Mouse (Mus musculus) limb, embryonic 10.5 days (tissue): Measurements from ENCODE around the gene Olfm2. TPM values are rescaled to one million over a fixed set of nuclear protein-coding genes. Genes with fewer than 3 reads are reported as not detected.

Source experiments
- DNase-seq: peaks from one replicate; pipeline ENCODE4 v3.0.0-alpha.2; 2017; ENCODE audit warnings: low spot score
- H3K27ac ChIP-seq: fragments of 300-500 bp; sonication (generic); 2 replicates; pipeline ENCODE4 v1.5.1; 2016; ENCODE audit warnings: mild to moderate bottlenecking
- H3K27me3 ChIP-seq: fragments of 300-500 bp; sonication (generic); 2 replicates; pipeline ENCODE4 v1.6.1; 2016; ENCODE audit warnings: low read depth, mild to moderate bottlenecking; ENCODE audit not compliant: poor library complexity, severe bottlenecking
- H3K36me3 ChIP-seq: fragments of 300-500 bp; sonication (generic); 2 replicates; pipeline ENCODE4 v1.6.1; 2016; ENCODE audit warnings: mild to moderate bottlenecking, moderate library complexity
- H3K4me1 ChIP-seq: fragments of 300-500 bp; sonication (generic); 2 replicates; pipeline ENCODE4 v1.6.1; 2016
- H3K4me3 ChIP-seq: fragments of 300-500 bp; sonication (generic); 2 replicates; pipeline ENCODE4 v1.5.1; 2016; ENCODE audit warnings: mild to moderate bottlenecking, moderate library complexity
- H3K9me3 ChIP-seq: fragments of 300-500 bp; sonication (generic); replicated peaks from 2 replicates; pipeline ENCODE4 v1.6.1; 2016; ENCODE audit warnings: mild to moderate bottlenecking
- WGBS: fragments of 180-500 bp; shearing (Covaris S2); methylation state at CpG from one replicate; pipeline ENCODE4 v1.1.7; 2016; 5-methylcytosine and 5-hydroxymethylcytosine counted together
- polyA plus RNA-seq: library from polyadenylated mRNA; unstranded; fragments of >200 nt; fragmentation: Nextera tagmentation; extraction: Ambion mirVana; gene quantifications from 2 replicates; pipeline ENCODE4 v1.2.1, GENCODE M21; 2016

The Olfm2 gene
- polyA plus RNA-seq, 1 experiment from 2014 or later: 3.2 TPM

GRCm38 (mm10) chr9:20738251-20738999 is 7.7 kb downstream of the Olfm2 start:
- no peaks in the 10 kb centered on the region for H3K9me3 ChIP-seq
- no peaks in the 10 kb centered on the region for H3K36me3 ChIP-seq
- peaks cover 10% of the 10 kb centered on the region for H3K4me1 ChIP-seq
- DNase-seq: no peak
- H3K27ac ChIP-seq: no peak overlapping the region
- peaks cover 35% of the 10 kb centered on the region for H3K27me3 ChIP-seq
- H3K4me3 ChIP-seq: no peak overlapping the region
- WGBS: 49% methylated on average over 8 of the region's 8 CpGs

GRCm38 (mm10) chr9:20737227-20737626 is 8.9 kb downstream of the Olfm2 start:
- 93% methylated on average over 2 of the region's 2 CpGs for WGBS
- DNase-seq: no peak
- H3K27ac ChIP-seq: no peak overlapping the region
- peaks cover 26% of the 10 kb centered on the region for H3K27me3 ChIP-seq
- no peaks in the 10 kb centered on the region for H3K9me3 ChIP-seq
- H3K4me1 ChIP-seq: peaks cover 10% of the 10 kb centered on the region
- no peaks in the 10 kb centered on the region for H3K36me3 ChIP-seq
- H3K4me3 ChIP-seq: no peak overlapping the region

GRCm38 (mm10) chr9:20734692-20735091 is 11.5 kb downstream of the Olfm2 start:
- Histone ChIP-seq H3K4me3 (no peak overlapping the region), H3K27ac (no peak overlapping the region), H3K4me1 (peaks cover 6% of the 10 kb centered on the region), H3K36me3 (no peaks in the 10 kb centered on the region), H3K9me3 (no peaks in the 10 kb centered on the region), H3K27me3 (peaks cover 19% of the 10 kb centered on the region)
- WGBS: 79% methylated on average over 3 of the region's 3 CpGs
- no peak for DNase-seq

DNA sequence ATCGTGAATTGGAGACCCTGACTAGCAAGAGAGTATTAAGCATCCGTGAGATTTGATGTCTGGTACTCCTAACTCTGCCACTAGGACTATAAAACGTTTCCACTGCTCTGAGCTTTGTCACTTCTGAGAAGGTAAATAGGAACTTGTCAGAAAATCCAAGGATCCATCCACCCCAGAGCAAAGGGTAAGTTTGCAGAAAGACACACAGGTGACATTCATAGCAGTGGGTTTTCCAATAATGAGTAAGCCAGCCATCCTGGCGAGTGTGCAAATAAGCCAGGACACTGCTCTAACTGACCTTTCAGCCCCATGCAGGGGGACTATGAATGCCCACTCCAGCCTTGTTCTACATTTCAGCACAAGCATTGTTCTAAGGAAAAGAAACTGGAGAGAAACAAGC is 14.4 kb downstream of the Olfm2 start:
- H3K4me1 ChIP-seq: peaks cover 17% of the 10 kb centered on the region
- H3K27ac ChIP-seq: no peak overlapping the region
- WGBS: 73% methylated on average over 4 of the region's 4 CpGs
- no peak for DNase-seq
- no peaks in the 10 kb centered on the region for H3K9me3 ChIP-seq
- H3K36me3 ChIP-seq: no peaks in the 10 kb centered on the region
- no peak overlapping the region for H3K4me3 ChIP-seq
- peaks cover 39% of the 10 kb centered on the region for H3K27me3 ChIP-seq

GRCm38 (mm10) chr9:20729451-20729850 is 16.7 kb downstream of the Olfm2 start:
- Histone ChIP-seq H3K4me1 (peaks cover 19% of the 10 kb centered on the region), H3K27ac (no peak overlapping the region), H3K27me3 (peaks cover 62% of the 10 kb centered on the region), H3K9me3 (no peaks in the 10 kb centered on the region), H3K36me3 (no peaks in the 10 kb centered on the region), H3K4me3 (no peak overlapping the region)
- no peak for DNase-seq
- WGBS: 71% methylated on average over 6 of the region's 6 CpGs

- DNase-seq: peak; percentile 73
- no peak overlapping the region for H3K27ac ChIP-seq
- under 1% methylated on average over 46 of the region's 46 CpGs for whole genome bisulfite sequencing
These were observed 18.5 kb downstream of the Olfm2 start for GRCm38 (mm10) chr9:20727601-20728113.

DNA sequence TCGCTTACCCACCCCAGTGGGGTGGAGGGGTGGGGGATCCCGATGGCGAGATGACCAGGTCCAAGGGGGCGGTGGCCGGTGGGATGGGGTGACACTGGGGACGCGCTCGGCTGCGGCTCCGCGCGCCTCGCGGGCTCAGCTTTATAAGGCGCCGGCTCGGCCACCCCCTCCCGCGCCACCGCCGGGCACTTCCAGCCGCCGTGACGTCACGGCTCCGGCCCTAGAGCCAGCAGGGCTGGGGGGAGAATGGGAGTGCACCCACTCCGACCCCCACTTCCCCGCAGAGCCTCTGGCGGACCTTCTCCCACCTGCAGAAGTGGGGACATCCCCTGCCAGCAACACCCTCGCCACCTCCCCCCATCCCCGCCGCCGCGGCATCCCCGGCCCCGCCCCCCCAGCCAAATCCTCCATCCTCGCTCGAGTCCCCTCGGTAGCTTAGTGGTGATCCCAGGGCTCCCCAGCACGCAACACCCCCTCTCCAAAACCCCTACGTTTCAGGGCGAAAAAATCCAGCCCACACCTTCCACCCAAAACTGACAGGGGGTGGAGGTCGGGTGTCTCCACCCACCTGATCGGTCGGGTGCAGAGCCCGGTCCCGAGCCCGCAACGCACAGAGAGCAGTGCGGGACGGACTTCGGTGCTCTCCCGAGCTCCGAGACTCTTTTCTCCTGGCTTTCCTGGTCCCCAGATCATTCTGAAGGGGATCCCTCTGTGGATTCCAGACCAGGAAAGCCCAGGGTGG is 19.1 kb downstream of the Olfm2 start:
- under 1% methylated on average over 53 of the region's 54 CpGs for WGBS
- peak; percentile 56 for DNase-seq
- Histone ChIP-seq H3K27ac (no peak overlapping the region), H3K9me3 (no peaks in the 10 kb centered on the region), H3K4me1 (peaks cover 19% of the 10 kb centered on the region), H3K27me3 (peaks cover 72% of the 10 kb centered on the region), H3K36me3 (no peaks in the 10 kb centered on the region), H3K4me3 (peak overlapping the region; percentile 64)

More at GRCm38 (mm10) chr9:20727601-20728113, 18.5 kb downstream of the Olfm2 start:
- no peaks in the 10 kb centered on the region for H3K9me3 ChIP-seq
- no peaks in the 10 kb centered on the region for H3K36me3 ChIP-seq
- H3K27me3 ChIP-seq: peaks cover 72% of the 10 kb centered on the region
- H3K4me1 ChIP-seq: peaks cover 19% of the 10 kb centered on the region
- H3K4me3 ChIP-seq: peak overlapping the region; percentile 64

GRCm38 (mm10) chr9:20726134-20726858 is 19.9 kb downstream of the Olfm2 start:
- Histone ChIP-seq H3K4me3 (peak overlapping the region; percentile 64), H3K4me1 (peaks cover 25% of the 10 kb centered on the region), H3K27me3 (peaks cover 72% of the 10 kb centered on the region), H3K36me3 (no peaks in the 10 kb centered on the region), H3K27ac (no peak overlapping the region; the same call in 1 of the 2 replicates), H3K9me3 (no peaks in the 10 kb centered on the region)
- DNase-seq: peak; percentile 48
- 2% methylated on average over 42 of the region's 42 CpGs for WGBS

GRCm38 (mm10) chr9:20721582-20721981 is 24.6 kb downstream of the Olfm2 start:
- Histone ChIP-seq H3K36me3 (no peaks in the 10 kb centered on the region), H3K27me3 (peaks cover 31% of the 10 kb centered on the region), H3K4me3 (no peak overlapping the region), H3K27ac (no peak overlapping the region), H3K4me1 (peaks cover 12% of the 10 kb centered on the region), H3K9me3 (no peaks in the 10 kb centered on the region)
- no peak for DNase-seq
- 78% methylated on average over 2 of the region's 2 CpGs for WGBS

DNA sequence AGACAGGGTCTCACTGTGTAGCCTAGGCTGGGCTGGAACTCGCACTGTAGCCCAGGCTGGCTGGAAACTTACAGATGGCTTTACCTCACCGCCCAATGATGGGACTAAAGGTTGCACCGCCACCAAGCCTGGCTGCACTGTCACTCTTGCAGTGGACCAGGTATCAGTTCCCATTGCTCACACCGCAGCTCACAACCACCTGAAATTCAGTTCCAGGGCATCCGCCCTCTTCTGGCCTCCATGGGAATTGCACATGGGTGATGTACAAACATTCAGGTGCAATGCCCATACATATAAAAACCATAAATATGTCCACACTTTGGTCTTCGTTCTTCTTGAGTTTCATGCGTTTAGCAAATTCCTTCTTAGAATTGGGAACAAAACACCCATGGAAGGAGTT is 30.8 kb downstream of the Olfm2 start:
- Histone ChIP-seq H3K27me3 (no peaks in the 10 kb centered on the region), H3K9me3 (no peaks in the 10 kb centered on the region), H3K4me1 (no peaks in the 10 kb centered on the region), H3K36me3 (no peaks in the 10 kb centered on the region), H3K27ac (no peak overlapping the region), H3K4me3 (no peak overlapping the region)
- DNase-seq: no peak
- 70% methylated on average over 7 of the region's 7 CpGs for WGBS

DNA sequence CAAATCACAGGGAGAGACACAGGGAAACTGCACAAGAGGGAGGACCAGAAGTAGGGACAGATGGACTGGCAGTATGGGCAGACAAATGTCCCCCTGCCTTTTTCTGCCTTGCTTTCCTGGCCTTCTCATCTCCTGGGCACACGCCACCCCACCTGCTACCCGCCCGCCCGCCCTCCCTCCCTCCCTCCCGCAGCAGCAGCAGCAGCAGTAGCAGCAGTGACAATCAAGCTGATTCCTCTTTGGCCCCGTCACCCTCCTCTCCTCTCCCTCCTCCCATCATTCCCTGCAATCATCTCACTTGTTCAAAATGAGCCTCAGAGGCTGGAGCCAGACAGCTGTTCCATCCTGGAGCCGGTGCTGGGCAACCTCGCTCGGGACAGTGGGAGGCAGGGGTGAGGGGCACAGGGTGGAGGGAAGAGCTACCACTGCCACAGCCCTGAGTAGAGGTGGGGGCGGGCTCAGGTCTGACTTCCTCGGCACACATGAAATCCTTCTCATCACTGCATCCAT is 32.6 kb downstream of the Olfm2 start:
- Histone ChIP-seq H3K36me3 (no peaks in the 10 kb centered on the region), H3K9me3 (no peaks in the 10 kb centered on the region), H3K27ac (no peak overlapping the region), H3K4me1 (no peaks in the 10 kb centered on the region), H3K4me3 (no peak overlapping the region), H3K27me3 (no peaks in the 10 kb centered on the region)
- DNase-seq: no peak
- WGBS: 44% methylated on average over 11 of the region's 11 CpGs

GRCm38 (mm10) chr9:20712934-20713477 is 33.1 kb downstream of the Olfm2 start:
- no peak overlapping the region for H3K4me3 ChIP-seq
- no peak overlapping the region for H3K27ac ChIP-seq
- H3K36me3 ChIP-seq: no peaks in the 10 kb centered on the region
- WGBS: 76% methylated on average over 5 of the region's 5 CpGs
- DNase-seq: no peak
- no peaks in the 10 kb centered on the region for H3K9me3 ChIP-seq
- no peaks in the 10 kb centered on the region for H3K4me1 ChIP-seq
- H3K27me3 ChIP-seq: no peaks in the 10 kb centered on the region
